Mouse (Mus musculus) embryonic fibroblast, embryonic 13.5 days (primary cell): ENCODE measurements around the gene Gstm7.

ENCODE experiments used
- CTCF ChIP-seq: IDR thresholded peaks from 2 replicates; pipeline ENCODE4 v1.5.1; 2011; ENCODE audit warnings: mild to moderate bottlenecking, control low read depth, low read length, moderate library complexity, borderline replicate concordance; ENCODE audit not compliant: insufficient read depth
- POLR2A ChIP-seq: IDR thresholded peaks from 2 replicates; pipeline ENCODE4 v1.6.1; 2011; ENCODE audit warnings: low read depth, mild to moderate bottlenecking, control low read depth, low read length, moderate library complexity

DNA sequence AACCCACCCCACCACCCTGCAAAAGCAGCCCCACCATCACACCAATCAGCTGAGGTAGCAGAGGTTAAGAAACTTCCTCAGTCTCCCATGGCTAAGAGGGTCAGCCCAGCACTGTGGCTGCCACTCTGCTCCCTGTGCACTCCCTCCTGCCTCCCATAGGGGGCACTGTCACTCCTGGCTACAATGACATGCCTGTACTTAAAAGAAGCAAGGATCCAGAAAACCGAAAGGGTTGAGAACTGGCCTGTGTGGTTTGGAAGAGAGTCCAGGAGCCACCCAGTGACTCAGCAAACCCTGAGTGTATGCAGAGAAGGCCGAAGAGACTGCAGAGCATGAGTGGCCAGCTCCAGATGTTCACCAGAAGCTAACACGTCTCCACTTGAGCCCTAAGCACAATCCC, 7.8 kb upstream of the Gstm7 start:
- TF ChIP-seq CTCF (peak; percentile 89; the same call in 1 of the 2 replicates), POLR2A (no peak)
